Mouse (Mus musculus): ENCODE results near the gene H60b. TPM values are rescaled to one million over a fixed set of nuclear protein-coding genes. Genes with fewer than 3 reads are reported as not detected.
"Not testable (repeated sequence)": the region's sequence is repeated elsewhere in the genome, so short reads cannot be mapped to it uniquely, and the experiment has no call there.

H60b gene
- polyA plus RNA-seq, 1 experiment from 2014 or later, result 0.48 TPM

GRCm38 (mm10) chr10:22270879-22271786, 112.7 kb downstream of the H60b start:
- not testable (repeated sequence) for H3K27ac ChIP-seq; H3K9ac ChIP-seq; H3K4me2 ChIP-seq (replicated peaks); H3K9me3 ChIP-seq; H3K4me3 ChIP-seq; H3K36me3 ChIP-seq
- peaks cover 12% of the 10 kb centered on the region for H3K27me3 ChIP-seq (replicated peaks)
- H3K4me1 ChIP-seq, result peaks cover 12% of the 10 kb centered on the region; the same call in 1 of the 2 replicates
- ATAC-seq (ENCODE audit: low FRiP score, low read depth), result peak; percentile 53
- 17% methylated on average over 8 of the region's 8 CpGs for WGBS

DNA sequence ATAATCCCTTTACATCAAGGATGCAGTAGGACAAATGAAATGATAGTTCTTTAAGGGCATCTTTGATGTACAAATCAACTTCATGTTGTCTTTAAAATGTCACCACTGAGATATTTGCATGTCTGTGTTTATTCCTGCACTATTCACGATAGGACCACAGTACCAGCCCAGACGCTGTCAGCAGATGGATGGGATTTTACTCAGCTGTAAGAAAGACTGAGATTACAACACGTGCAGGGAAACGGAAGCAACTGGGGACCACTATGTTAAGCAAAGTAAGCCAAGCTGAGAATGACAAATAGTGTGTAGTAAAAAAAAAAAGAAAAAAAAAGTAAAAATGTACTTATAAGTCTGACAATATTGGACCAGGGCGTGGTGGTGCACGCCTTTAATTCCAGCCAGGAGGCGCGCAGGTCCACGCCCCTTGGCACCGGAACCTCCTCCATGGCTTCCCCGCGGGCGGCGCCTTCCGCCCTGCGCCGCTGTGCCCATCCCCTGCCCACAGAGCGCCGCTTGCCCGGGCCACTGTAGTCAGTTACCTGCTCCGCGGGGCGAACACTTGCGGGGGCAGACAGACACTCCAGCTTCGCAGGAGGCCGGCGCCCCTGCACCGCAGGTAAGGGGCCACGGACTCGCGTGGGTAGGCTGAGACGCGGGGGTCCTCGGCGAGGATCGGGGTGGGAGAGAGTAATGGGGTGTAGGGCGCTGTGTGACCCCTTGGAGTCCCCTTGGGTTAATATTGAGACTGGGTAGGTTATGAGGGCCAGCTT, 114.7 kb downstream of the H60b start:
- H3K4me2 ChIP-seq (replicated peaks), result peak overlapping the region; percentile 85
- H3K27ac ChIP-seq, H3K9me3 ChIP-seq, H3K36me3 ChIP-seq: not testable (repeated sequence)
- ATAC-seq (ENCODE audit: low FRiP score, low read depth), result peak; percentile 54; the same call in 1 of the 2 replicates
- H3K4me1 ChIP-seq, result peaks cover 12% of the 10 kb centered on the region; the same call in 1 of the 2 replicates
- 0 out of 2 replicates have a peak overlapping the region, but pooled peaks have one; percentile 45 for H3K9ac ChIP-seq
- peaks cover 12% of the 10 kb centered on the region for H3K27me3 ChIP-seq (replicated peaks)
- peak overlapping the region; percentile 42 for H3K4me3 ChIP-seq
- WGBS, result 2% methylated on average over 37 of the region's 37 CpGs

- ATAC-seq (ENCODE audit: low FRiP score, low read depth), result 0 out of 2 replicates have a peak, but pooled peaks have one; percentile 33
- Histone ChIP-seq H3K9me3 (no peaks in the 10 kb centered on the region), H3K4me2 (replicated peaks) (peak overlapping the region; percentile 85), H3K36me3 (no peaks in the 10 kb centered on the region), H3K4me1 (peaks cover 12% of the 10 kb centered on the region; the same call in 1 of the 2 replicates), H3K27me3 (replicated peaks) (peaks cover 12% of the 10 kb centered on the region), H3K27ac (no peak overlapping the region), H3K4me3 (peak overlapping the region; percentile 42), H3K9ac (0 out of 2 replicates have a peak overlapping the region, but pooled peaks have one; percentile 45)
- under 1% methylated on average over 41 of the region's 41 CpGs for WGBS
Measured at GRCm38 (mm10) chr10:22273684-22274305, 115.4 kb downstream of the H60b start.

GRCm38 (mm10) chr10:22274445-22275057, 116.2 kb downstream of the H60b start:
- Histone ChIP-seq H3K27ac (no peak overlapping the region), H3K4me2 (replicated peaks) (peak overlapping the region; percentile 85), H3K4me1 (peaks cover 12% of the 10 kb centered on the region; the same call in 1 of the 2 replicates), H3K4me3 (peak overlapping the region; percentile 42), H3K9me3 (no peaks in the 10 kb centered on the region), H3K36me3 (no peaks in the 10 kb centered on the region), H3K9ac (no peak overlapping the region), H3K27me3 (replicated peaks) (peaks cover 12% of the 10 kb centered on the region)
- ATAC-seq (ENCODE audit: low FRiP score, low read depth), result no peak
- 5% methylated on average over 19 of the region's 19 CpGs for WGBS

- WGBS, result 91% methylated on average over 2 of the region's 2 CpGs
- H3K9me3 ChIP-seq; ATAC-seq (ENCODE audit: low FRiP score, low read depth): not testable (repeated sequence)
Measured at GRCm38 (mm10) chr10:22278468-22278867, 120.1 kb downstream of the H60b start.

GRCm38 (mm10) chr10:22282816-22283215, 124.4 kb downstream of the H60b start:
- no peak overlapping the region for H3K4me2 ChIP-seq (replicated peaks)
- no peak for ATAC-seq (ENCODE audit: low FRiP score, low read depth)
- H3K36me3 ChIP-seq, result no peaks in the 10 kb centered on the region
- WGBS, result 49% methylated on average over 6 of the region's 6 CpGs
- H3K9ac ChIP-seq, result no peak overlapping the region
- no peaks in the 10 kb centered on the region for H3K4me1 ChIP-seq
- H3K27ac ChIP-seq, result no peak overlapping the region
- H3K9me3 ChIP-seq, result no peaks in the 10 kb centered on the region
- no peaks in the 10 kb centered on the region for H3K27me3 ChIP-seq (replicated peaks)
- no peak overlapping the region for H3K4me3 ChIP-seq

More at GRCm38 (mm10) chr10:22278468-22278867, 120.1 kb downstream of the H60b start:
- H3K4me2 ChIP-seq (replicated peaks); H3K27ac ChIP-seq; H3K36me3 ChIP-seq; H3K4me1 ChIP-seq; H3K9ac ChIP-seq; H3K4me3 ChIP-seq: not testable (repeated sequence)
- peaks cover 12% of the 10 kb centered on the region for H3K27me3 ChIP-seq (replicated peaks)

DNA sequence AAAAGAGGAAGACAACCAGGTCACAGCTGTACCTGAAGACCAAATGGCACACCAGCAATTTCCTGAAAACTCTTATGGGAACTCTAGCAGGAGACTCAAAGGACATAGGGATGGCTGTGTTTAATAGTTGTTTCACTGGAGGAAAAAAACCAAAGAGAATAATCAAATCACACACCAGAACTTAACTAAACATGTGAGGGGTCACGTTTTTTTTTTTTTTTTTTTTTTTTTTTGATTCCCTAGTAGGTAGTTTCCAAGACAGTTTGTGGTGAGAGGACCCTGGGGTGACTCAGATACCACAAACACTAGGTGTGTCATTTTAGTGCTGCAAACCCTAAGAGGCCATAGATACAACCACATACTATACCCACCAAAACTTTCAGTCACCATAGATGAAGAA, 137.3 kb downstream of the H60b start:
- H3K9ac ChIP-seq, result no peak overlapping the region
- H3K27ac ChIP-seq, result no peak overlapping the region
- H3K27me3 ChIP-seq (replicated peaks), result no peaks in the 10 kb centered on the region
- H3K4me3 ChIP-seq, result no peak overlapping the region
- H3K9me3 ChIP-seq, result no peaks in the 10 kb centered on the region
- no peak for ATAC-seq (ENCODE audit: low FRiP score, low read depth)
- H3K4me2 ChIP-seq (replicated peaks), result no peak overlapping the region
- no peaks in the 10 kb centered on the region for H3K36me3 ChIP-seq
- no peaks in the 10 kb centered on the region for H3K4me1 ChIP-seq
- 17% methylated on average over 1 of the region's 1 CpGs for WGBS

DNA sequence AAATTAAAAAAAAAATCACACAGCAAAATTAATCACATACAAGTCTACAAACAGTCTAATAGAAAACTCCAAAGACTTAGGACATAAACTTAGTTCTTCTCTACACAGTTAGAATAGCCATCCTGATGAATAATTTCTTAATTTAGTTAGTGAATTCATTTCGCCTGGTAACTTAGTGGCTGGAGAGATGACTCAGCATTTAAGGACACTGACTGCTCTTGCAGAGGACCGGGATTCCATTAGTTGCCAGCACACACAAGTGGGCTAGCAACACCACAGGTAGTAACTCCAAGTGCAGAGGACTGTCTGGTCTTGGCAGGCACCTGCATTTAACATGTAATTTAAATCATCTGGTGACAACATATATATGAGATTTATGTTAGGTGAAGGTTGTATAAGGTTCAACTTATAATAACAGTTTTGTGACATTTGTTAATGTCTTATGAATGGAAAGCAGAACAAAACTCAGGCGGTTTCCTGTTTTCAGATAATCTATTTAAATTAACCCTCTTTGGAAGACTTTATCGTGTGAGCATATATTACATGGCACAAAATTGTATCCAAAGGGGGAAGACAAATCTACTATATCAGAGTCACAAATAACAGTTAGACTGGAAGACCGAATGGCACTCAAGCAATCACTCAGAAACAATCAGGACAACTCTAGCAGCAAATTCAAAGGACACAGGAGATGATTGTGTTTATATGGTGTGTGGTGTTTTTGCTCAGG, 138.8 kb downstream of the H60b start:
- H3K9me3 ChIP-seq, result no peaks in the 10 kb centered on the region
- no peak overlapping the region for H3K9ac ChIP-seq
- H3K27ac ChIP-seq, result no peak overlapping the region
- H3K4me1 ChIP-seq, result no peaks in the 10 kb centered on the region
- no peak for ATAC-seq (ENCODE audit: low FRiP score, low read depth)
- no peaks in the 10 kb centered on the region for H3K27me3 ChIP-seq (replicated peaks)
- no peak overlapping the region for H3K4me2 ChIP-seq (replicated peaks)
- 83% methylated on average over 5 of the region's 5 CpGs for WGBS
- H3K36me3 ChIP-seq, result no peaks in the 10 kb centered on the region
- no peak overlapping the region for H3K4me3 ChIP-seq

GRCm38 (mm10) chr10:22297766-22298461, 139.5 kb downstream of the H60b start:
- H3K27ac ChIP-seq, result no peak overlapping the region
- H3K9me3 ChIP-seq, result no peaks in the 10 kb centered on the region
- H3K36me3 ChIP-seq, result no peaks in the 10 kb centered on the region
- 68% methylated on average over 8 of the region's 8 CpGs for WGBS
- no peak overlapping the region for H3K4me2 ChIP-seq (replicated peaks)
- no peak for ATAC-seq (ENCODE audit: low FRiP score, low read depth)
- H3K27me3 ChIP-seq (replicated peaks), result no peaks in the 10 kb centered on the region
- H3K9ac ChIP-seq, result no peak overlapping the region
- no peaks in the 10 kb centered on the region for H3K4me1 ChIP-seq
- no peak overlapping the region for H3K4me3 ChIP-seq

GRCm38 (mm10) chr10:22299324-22299723, 140.9 kb downstream of the H60b start:
- Histone ChIP-seq H3K9me3 (no peaks in the 10 kb centered on the region), H3K9ac (no peak overlapping the region), H3K27ac (no peak overlapping the region), H3K4me3 (no peak overlapping the region), H3K4me1 (no peaks in the 10 kb centered on the region), H3K36me3 (no peaks in the 10 kb centered on the region), H3K27me3 (replicated peaks) (no peaks in the 10 kb centered on the region), H3K4me2 (replicated peaks) (no peak overlapping the region)
- no peak for ATAC-seq (ENCODE audit: low FRiP score, low read depth)
- WGBS, result 82% methylated on average over 2 of the region's 2 CpGs

DNA sequence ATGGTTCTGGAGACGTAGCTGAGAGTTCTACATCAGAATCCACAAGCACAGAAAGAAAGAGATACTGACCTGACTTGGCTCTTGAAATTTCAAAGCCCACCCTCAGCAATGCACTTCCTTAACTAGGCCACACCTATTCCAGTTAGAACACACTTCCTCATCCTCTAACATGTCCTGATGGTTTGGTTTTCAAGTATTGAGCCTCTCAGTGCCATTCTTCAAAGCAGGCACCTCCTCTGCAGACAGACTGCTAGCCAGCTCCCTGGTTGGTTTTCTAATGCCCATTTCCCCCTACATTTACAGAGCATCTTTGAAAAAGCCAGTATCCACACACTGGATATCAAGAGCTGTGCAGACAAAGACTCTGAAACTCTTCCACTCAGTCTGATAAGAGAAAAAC, 143.3 kb downstream of the H60b start:
- H3K4me1 ChIP-seq, result no peaks in the 10 kb centered on the region
- 92% methylated on average over 1 of the region's 1 CpGs for WGBS
- no peak for ATAC-seq (ENCODE audit: low FRiP score, low read depth)
- H3K36me3 ChIP-seq, result no peaks in the 10 kb centered on the region
- H3K9ac ChIP-seq, result no peak overlapping the region
- H3K9me3 ChIP-seq, result no peaks in the 10 kb centered on the region
- no peak overlapping the region for H3K4me2 ChIP-seq (replicated peaks)
- H3K27ac ChIP-seq, result no peak overlapping the region
- no peaks in the 10 kb centered on the region for H3K27me3 ChIP-seq (replicated peaks)
- no peak overlapping the region for H3K4me3 ChIP-seq
